Mouse (Mus musculus) cerebellum, adult 2 months (tissue): ENCODE measurements around the gene Gabarap. TPM values are rescaled to one million over a fixed set of nuclear protein-coding genes. Genes with fewer than 3 reads are reported as not detected.

Experiments used
- DNase-seq, 2 experiments: peaks; one replicate each; pipeline ENCODE4 v3.0.0; 2021
- H3K27ac ChIP-seq: fragments of 200-500 bp; 2 replicates; pipeline ENCODE4 v1.5.1; 2012; ENCODE audit warnings: low read length, control low read depth, inconsistent platforms; ENCODE audit not compliant: insufficient read depth
- H3K27me3 ChIP-seq: fragments of 200-500 bp; 2 replicates; pipeline ENCODE4 v1.6.1; 2012; ENCODE audit warnings: inconsistent platforms, mild to moderate bottlenecking, low read length, moderate library complexity; ENCODE audit not compliant: control insufficient read depth, insufficient read depth
- H3K4me1 ChIP-seq: fragments of 200-500 bp; 2 replicates; pipeline ENCODE4 v1.6.1; 2011; ENCODE audit warnings: low read length; ENCODE audit not compliant: control insufficient read depth, insufficient read depth
- H3K4me3 ChIP-seq: fragments of 200-500 bp; replicated peaks from 2 replicates; pipeline ENCODE3; 2011; ENCODE audit warnings: mild to moderate bottlenecking, low read depth, low read length, control low read depth; ENCODE audit not compliant: insufficient read depth
- CTCF ChIP-seq: fragments of 200-500 bp; IDR thresholded peaks from 2 replicates; pipeline ENCODE4 v1.5.1; 2011; ENCODE audit warnings: low read depth, mild to moderate bottlenecking, control low read depth, low read length, moderate library complexity, borderline replicate concordance; ENCODE audit not compliant: insufficient read depth
- POLR2A ChIP-seq: fragments of 200-500 bp; IDR thresholded peaks from 2 replicates; pipeline ENCODE4 v1.6.1; 2011; ENCODE audit warnings: low read length, control low read depth, borderline replicate concordance; ENCODE audit not compliant: insufficient read depth
- WGBS: fragments of 180-500 bp; shearing (Covaris S2); methylation state at CpG from one replicate; pipeline ENCODE4 v1.1.7; 2018; 5-methylcytosine and 5-hydroxymethylcytosine counted together
- polyA plus RNA-seq: library from polyadenylated mRNA; depleted of rRNA; stranded (reverse); fragments of >200 nt; gene quantifications from 2 replicates; pipeline ENCODE4 v1.2.3, GENCODE M21; 2012

Gene Gabarap
- polyA plus RNA-seq, 1 experiment, result 366 TPM

GRCm38 (mm10) chr11:70023481-70024150 lies 32.7 kb downstream of the Gabarap start:
- no peak for DNase-seq
- Histone ChIP-seq H3K4me1 (peaks cover 14% of the 10 kb centered on the region; the same call in 1 of the 2 replicates), H3K27ac (no peak overlapping the region), H3K27me3 (no peaks in the 10 kb centered on the region), H3K4me3 (peak overlapping the region; percentile 51)
- TF ChIP-seq POLR2A, result no peak
- no peak for TF ChIP-seq CTCF
- 7% methylated on average over 24 of the region's 29 CpGs for WGBS

- TF ChIP-seq POLR2A (no peak), CTCF (no peak)
- peaks cover 14% of the 10 kb centered on the region; the same call in 1 of the 2 replicates for H3K4me1 ChIP-seq
These were observed 33.2 kb downstream of the Gabarap start for GRCm38 (mm10) chr11:70024151-70024514.

GRCm38 (mm10) chr11:70026689-70027088 lies 35.7 kb downstream of the Gabarap start:
- peak; percentile 45 to 53 for DNase-seq
- H3K27ac ChIP-seq, result peak overlapping the region; percentile 78
- TF ChIP-seq POLR2A, result no peak
- TF ChIP-seq CTCF, result no peak
- 4% methylated on average over 19 of the region's 19 CpGs for WGBS
- H3K4me3 ChIP-seq, result peak overlapping the region; percentile 56
- H3K27me3 ChIP-seq, result no peaks in the 10 kb centered on the region
- peaks cover 19% of the 10 kb centered on the region; the same call in 1 of the 2 replicates for H3K4me1 ChIP-seq

More at GRCm38 (mm10) chr11:70024151-70024514, 33.2 kb downstream of the Gabarap start:
- Histone ChIP-seq H3K27ac (peak overlapping the region; percentile 25; the same call in 1 of the 2 replicates), H3K4me3 (peak overlapping the region; percentile 51), H3K27me3 (no peaks in the 10 kb centered on the region)
- WGBS, result 11% methylated on average over 6 of the region's 6 CpGs
- DNase-seq, result no peak

GRCm38 (mm10) chr11:70027397-70027796 lies 36.5 kb downstream of the Gabarap start:
- peak overlapping the region; percentile 56 for H3K4me3 ChIP-seq
- DNase-seq, result peak; percentile 73 to 78
- H3K27me3 ChIP-seq, result no peaks in the 10 kb centered on the region
- peak overlapping the region; percentile 78 for H3K27ac ChIP-seq
- H3K4me1 ChIP-seq, result peaks cover 19% of the 10 kb centered on the region; the same call in 1 of the 2 replicates
- WGBS, result 4% methylated on average over 9 of the region's 9 CpGs
- no peak for TF ChIP-seq POLR2A
- TF ChIP-seq CTCF, result no peak

GRCm38 (mm10) chr11:70028401-70029129 lies 37.6 kb downstream of the Gabarap start:
- peak overlapping the region; percentile 53 for H3K4me3 ChIP-seq
- no peaks in the 10 kb centered on the region for H3K27me3 ChIP-seq
- DNase-seq, result peak in 1 of 2 experiments; percentile 36
- H3K4me1 ChIP-seq, result peaks cover 19% of the 10 kb centered on the region; the same call in 1 of the 2 replicates
- WGBS, result 17% methylated on average over 12 of the region's 12 CpGs
- no peak for TF ChIP-seq CTCF
- no peak for TF ChIP-seq POLR2A
- H3K27ac ChIP-seq, result peak overlapping the region; percentile 41

GRCm38 (mm10) chr11:70029130-70029801 lies 38.3 kb downstream of the Gabarap start:
- DNase-seq, result peak; percentile 67 to 75
- 5% methylated on average over 20 of the region's 20 CpGs for WGBS
- no peaks in the 10 kb centered on the region for H3K27me3 ChIP-seq
- H3K27ac ChIP-seq, result peak overlapping the region; percentile 41; the same call in 1 of the 2 replicates
- TF ChIP-seq POLR2A (no peak), CTCF (no peak)
- H3K4me1 ChIP-seq, result peaks cover 16% of the 10 kb centered on the region; the same call in 1 of the 2 replicates
- peak overlapping the region; percentile 53 for H3K4me3 ChIP-seq

GRCm38 (mm10) chr11:70029829-70030550 lies 39.0 kb downstream of the Gabarap start:
- Histone ChIP-seq H3K27ac (no peak overlapping the region; the same call in 1 of the 2 replicates), H3K4me3 (no peak overlapping the region), H3K27me3 (no peaks in the 10 kb centered on the region), H3K4me1 (peaks cover 11% of the 10 kb centered on the region; the same call in 1 of the 2 replicates)
- WGBS, result 22% methylated on average over 11 of the region's 11 CpGs
- no peak for DNase-seq
- TF ChIP-seq CTCF (no peak), POLR2A (no peak)
